Mouse (Mus musculus) c-Kit-positive CD71-positive TER-119-positive erythroid progenitor cells, embryonic 14.5 days (primary cell): ENCODE results near the gene Egf.

Experiments
- DNase-seq: peaks from one replicate; pipeline ENCODE4 v3.0.0-alpha.2; 2013; ENCODE audit warnings: low spot score

The Egf gene

GRCm38 (mm10) chr3:129650931-129651330 is 104.2 kb downstream of the Egf start:
- DNase-seq: no peak

- no peak for DNase-seq
These were observed 104.9 kb downstream of the Egf start for GRCm38 (mm10) chr3:129650293-129650612.

GRCm38 (mm10) chr3:129649586-129650292 is 105.4 kb downstream of the Egf start:
- DNase-seq: no peak

- DNase-seq: no peak
These were observed 106.5 kb downstream of the Egf start for GRCm38 (mm10) chr3:129648598-129648997.

- no peak for DNase-seq
These were observed 107.8 kb downstream of the Egf start for GRCm38 (mm10) chr3:129647312-129647711.

- DNase-seq: no peak
These were observed 108.3 kb downstream of the Egf start for GRCm38 (mm10) chr3:129646781-129647180.

GRCm38 (mm10) chr3:129645409-129645808 is 109.7 kb downstream of the Egf start:
- no peak for DNase-seq

- no peak for DNase-seq
These were observed 113.5 kb downstream of the Egf start for GRCm38 (mm10) chr3:129641621-129642020.

GRCm38 (mm10) chr3:129640211-129641000 is 114.7 kb downstream of the Egf start:
- no peak for DNase-seq

- no peak for DNase-seq
These were observed 115.4 kb downstream of the Egf start for GRCm38 (mm10) chr3:129639701-129640100.

GRCm38 (mm10) chr3:129637446-129637845 is 117.7 kb downstream of the Egf start:
- no peak for DNase-seq

GRCm38 (mm10) chr3:129634260-129634901 is 120.7 kb downstream of the Egf start:
- no peak for DNase-seq

- no peak for DNase-seq
These were observed 121.6 kb downstream of the Egf start for GRCm38 (mm10) chr3:129633518-129633917.

- DNase-seq: no peak
These were observed 123.3 kb downstream of the Egf start for GRCm38 (mm10) chr3:129631857-129632256.

- no peak for DNase-seq
These were observed 124.1 kb downstream of the Egf start for GRCm38 (mm10) chr3:129631018-129631417.
